Mouse (Mus musculus) erythroblast, embryonic 14.5 days (primary cell): ENCODE data around the gene Mrpl20.

ENCODE experiments used
- GATA1 ChIP-seq: IDR thresholded peaks from 2 replicates; pipeline ENCODE4 v1.6.1; 2012; ENCODE audit warnings: low read length, inconsistent platforms, mixed read lengths
- TAL1 ChIP-seq: IDR thresholded peaks from 3 replicates; pipeline ENCODE4 v1.6.1; 2012; ENCODE audit warnings: low read length, inconsistent platforms, mixed read lengths

GRCm38 (mm10) chr4:155839483-155839910, 36.8 kb downstream of the Mrpl20 start, which contains the start of gene Mxra8:
- TF ChIP-seq GATA1, result no peak
- TF ChIP-seq TAL1, result no peak
